Mouse (Mus musculus) spleen, embryonic (tissue): ENCODE results near the gene Cacna1f.

ENCODE experiments used
- CTCF ChIA-PET: fragments of 350-600 bp; sonication (Branson Sonifier 250); formaldehyde crosslinking; loops from one replicate; lab custom pipeline; 2022; lab: Charles Lee

Gene Cacna1f

DNA sequence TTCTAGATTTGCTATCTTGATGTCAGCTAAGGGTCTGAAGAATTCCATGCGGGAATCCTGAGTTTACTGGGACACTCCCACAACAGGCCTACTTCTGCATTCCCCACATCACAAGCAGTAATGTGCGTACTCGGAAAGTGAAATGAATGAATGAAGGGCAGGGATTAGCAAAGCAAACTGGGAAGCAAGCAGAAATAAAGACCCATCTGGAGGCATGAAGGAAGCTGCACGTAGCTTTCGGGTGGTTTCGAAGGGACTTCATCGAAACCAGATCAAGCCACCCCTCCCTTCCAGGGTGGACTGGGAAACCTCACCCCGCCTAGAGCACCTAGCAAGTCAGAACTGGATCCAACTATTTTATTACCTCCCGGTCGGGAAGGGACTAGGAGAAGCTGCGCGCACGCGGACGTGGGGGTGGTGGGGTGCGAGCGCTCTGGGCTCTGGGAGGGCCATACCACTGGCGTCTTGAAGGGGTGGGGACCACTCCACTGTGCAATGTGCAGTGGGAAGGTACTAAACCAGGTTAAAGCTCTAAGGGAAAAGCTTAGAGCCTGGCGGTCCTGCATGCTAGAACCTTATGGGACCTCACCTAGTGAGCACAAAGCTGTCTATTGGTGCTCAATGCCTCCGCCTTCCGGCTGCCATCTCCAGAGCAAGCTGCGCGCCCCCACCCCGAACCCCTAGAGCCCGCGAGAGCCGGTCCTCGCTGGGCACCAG is 67.6 kb downstream of the Cacna1f start:
- CTCF ChIA-PET = interaction anchor here (0.5 kb wide), 1 partner anchor 25 kb away, joined by 9 read pairs; no protein-coding TSS in a partner anchor

DNA sequence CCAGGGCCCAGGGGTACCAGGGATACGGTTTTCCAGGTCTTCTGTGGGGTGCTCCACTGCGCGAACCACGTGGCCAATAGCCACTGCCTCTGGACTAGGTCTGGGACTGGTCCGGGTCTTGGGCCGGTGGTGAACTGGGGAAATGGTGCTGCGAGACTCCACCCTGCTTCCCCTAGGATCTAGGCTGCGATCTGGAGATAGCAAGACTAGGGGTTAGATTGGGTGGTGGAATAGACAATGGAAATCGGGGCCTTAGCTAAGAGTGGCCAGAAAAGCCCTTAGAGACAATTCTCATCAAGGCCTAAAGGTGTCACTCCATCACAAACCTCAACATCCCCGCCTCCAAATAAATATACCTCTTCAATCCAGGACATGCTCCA is 68.1 kb downstream of the Cacna1f start:
- CTCF ChIA-PET = no interaction called here

DNA sequence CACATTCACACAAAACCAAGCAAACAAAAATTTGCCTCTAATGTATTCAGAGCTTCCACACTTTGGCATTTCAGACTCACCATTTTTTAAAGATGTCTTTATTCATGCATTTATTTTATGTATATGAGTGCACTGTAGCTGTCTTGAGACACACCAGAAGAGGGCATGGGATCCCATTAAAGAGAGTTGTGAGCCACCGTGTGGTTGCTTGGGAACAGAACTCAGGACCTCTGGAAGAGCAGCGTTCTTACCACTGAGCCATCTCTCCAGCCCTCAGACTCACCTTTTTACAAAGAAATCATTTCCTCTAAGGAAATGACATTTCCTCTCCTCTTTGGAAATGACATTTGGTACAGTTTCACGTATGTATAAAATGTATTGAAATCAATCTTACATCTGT is 72.1 kb downstream of the Cacna1f start:
- CTCF ChIA-PET = no interaction called here

DNA sequence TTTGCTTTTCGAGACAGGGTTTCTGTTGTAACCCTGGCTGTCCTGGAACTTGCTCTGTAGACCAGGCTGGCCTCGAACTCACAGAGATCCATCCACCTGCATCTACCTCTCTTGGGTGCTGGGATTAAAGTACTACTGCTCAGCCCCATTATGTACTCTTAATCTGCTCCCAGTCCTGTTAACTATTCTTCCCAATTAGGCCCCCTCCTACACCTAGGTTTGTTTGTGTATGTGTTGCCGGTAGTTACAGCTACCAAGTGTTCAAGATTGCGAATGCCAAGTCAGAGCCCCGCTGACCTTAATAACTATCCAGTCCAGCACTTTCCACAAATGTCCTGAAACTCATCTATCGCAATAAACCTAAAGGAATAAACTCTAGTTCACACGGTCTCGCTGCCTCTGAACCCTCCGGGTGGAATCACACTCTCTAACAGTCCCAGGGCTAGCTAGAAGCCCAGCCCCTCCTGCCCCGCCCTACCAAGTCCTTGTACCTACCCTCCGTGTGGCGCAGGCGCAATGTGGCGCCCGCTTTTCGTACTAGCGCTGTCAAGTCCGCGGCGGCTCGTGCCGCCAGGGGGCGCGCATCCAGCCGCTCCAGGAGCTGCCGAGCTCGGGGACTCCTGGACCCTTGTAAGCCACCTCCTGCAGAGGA is 72.6 kb downstream of the Cacna1f start:
- CTCF ChIA-PET = no interaction called here

DNA sequence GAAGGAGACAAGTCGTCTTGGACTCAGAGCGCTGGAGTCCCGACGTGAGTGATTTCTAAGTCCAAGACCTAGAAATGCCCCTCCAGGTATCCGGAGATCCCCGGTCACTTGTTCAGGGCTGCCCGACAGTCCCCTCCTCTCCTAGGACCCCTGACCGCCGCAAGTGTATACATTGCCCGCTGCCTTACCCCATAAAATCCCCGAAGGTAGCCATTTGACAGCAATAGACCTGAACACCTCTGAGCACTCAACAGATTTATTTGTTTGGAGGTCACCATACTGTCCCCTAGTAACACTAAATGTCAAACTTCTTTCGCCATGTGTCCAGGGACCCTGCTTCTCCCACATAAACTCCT is 73.2 kb downstream of the Cacna1f start:
- CTCF ChIA-PET = no interaction called here

DNA sequence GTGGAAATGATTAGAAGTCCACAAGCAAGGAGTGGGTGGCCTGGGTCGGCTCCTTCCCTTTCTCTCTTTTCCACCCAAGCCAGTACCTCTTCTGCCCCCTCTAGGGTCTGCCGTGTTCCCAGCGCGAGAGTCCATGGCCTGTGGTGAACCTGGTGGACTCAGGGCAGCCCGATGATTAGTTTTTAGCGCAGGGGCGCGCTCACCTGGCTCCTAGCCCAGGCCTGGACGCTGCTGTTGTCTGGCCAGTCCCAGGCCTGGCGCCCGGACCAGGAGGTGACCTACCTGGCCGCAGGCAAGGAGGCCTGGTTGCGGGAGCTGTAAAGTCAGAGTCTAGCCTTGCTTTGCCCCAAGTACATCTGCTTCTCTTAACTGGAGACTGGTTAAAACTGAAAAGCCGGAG is 74.0 kb downstream of the Cacna1f start, which contains the start of gene Magix:
TSS of gene Magix (minus strand) at position 388 of the 400 bp plus-strand sequence.
- CTCF ChIA-PET = no interaction called here
